Mouse (Mus musculus): ENCODE data around the gene Lrrc75a. TPM values are rescaled to one million over a fixed set of nuclear protein-coding genes. Genes with fewer than 3 reads are reported as not detected.

Lrrc75a gene
- polyA plus RNA-seq, 1 experiment from 2014 or later = 18.6 TPM

DNA sequence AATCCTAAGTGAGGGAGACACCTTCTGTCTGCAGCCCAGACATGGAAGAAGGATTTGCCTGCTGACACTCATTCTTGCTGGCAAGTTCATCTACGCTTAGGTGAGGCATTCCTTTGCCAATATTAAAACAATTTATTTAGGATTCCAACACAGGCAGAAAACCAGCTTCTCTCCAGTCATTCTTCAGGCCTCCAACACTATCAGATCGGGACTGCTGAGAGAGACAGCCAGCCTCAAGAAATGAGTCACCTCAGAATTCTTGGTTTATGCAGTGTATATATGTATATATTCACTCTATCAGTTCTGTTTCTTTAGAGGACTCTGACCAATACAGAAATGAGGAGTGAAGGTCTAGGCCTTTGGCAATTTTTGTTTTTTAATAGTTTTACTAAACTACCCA lies 84.7 kb downstream of the Lrrc75a start:
- no peak for ATAC-seq (ENCODE audit: insufficient number of reproducible peaks, low FRiP score)
- Histone ChIP-seq H3K27me3 (replicated peaks) (no peaks in the 10 kb centered on the region), H3K4me1 (replicated peaks) (peaks cover 10% of the 10 kb centered on the region), H3K36me3 (no peaks in the 10 kb centered on the region), H3K4me2 (no peak overlapping the region), H3K27ac (ENCODE audit: poor library complexity, severe bottlenecking) (no peak overlapping the region), H3K9me3 (replicated peaks) (no peaks in the 10 kb centered on the region), H3K4me3 (no peak overlapping the region), H3K9ac (no peak overlapping the region)
- 81% methylated on average over 2 of the region's 2 CpGs for WGBS

DNA sequence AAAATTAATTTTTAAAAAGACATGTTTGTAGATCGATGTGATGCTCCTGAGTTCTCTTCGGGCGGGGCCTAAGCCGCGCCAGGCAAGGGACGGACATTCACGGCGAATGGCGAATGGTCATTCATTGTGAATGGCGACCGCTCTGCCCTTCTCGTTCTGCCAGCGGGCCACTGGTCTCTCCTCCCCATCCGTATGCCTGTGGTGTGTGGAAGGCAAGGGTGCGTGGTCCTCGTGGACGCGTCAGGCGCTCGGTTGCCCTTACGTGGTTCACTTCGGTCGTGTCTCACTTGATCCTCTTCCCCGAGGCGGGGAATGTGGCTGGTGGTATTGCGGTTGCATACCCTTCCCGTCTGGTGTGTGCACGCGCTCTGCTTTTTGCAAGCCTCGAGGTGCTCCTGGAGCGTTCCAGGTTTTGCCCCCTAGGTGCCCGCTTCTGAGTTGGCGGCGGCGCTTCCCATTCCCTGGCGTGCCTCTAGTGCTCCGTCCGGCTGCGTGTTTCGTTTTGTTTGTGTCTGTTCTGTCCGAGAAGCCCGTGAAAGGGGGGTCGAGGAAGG lies 87.8 kb downstream of the Lrrc75a start:
- Histone ChIP-seq H3K27me3 (replicated peaks) (no peaks in the 10 kb centered on the region), H3K4me2 (peak overlapping the region; percentile 90), H3K9ac (peak overlapping the region; percentile 66), H3K4me1 (replicated peaks) (peaks cover 10% of the 10 kb centered on the region), H3K4me3 (peak overlapping the region; percentile 46), H3K27ac (ENCODE audit: poor library complexity, severe bottlenecking) (no peak overlapping the region), H3K9me3 (replicated peaks) (no peaks in the 10 kb centered on the region), H3K36me3 (no peaks in the 10 kb centered on the region)
- 27% methylated on average over 43 of the region's 43 CpGs for WGBS
- ATAC-seq (ENCODE audit: insufficient number of reproducible peaks, low FRiP score) = no peak

GRCm38 (mm10) chr11:62558961-62559646 lies 89.2 kb downstream of the Lrrc75a start:
- no peak for ATAC-seq (ENCODE audit: insufficient number of reproducible peaks, low FRiP score)
- Histone ChIP-seq H3K4me2 (no peak overlapping the region), H3K36me3 (peaks cover 12% of the 10 kb centered on the region), H3K9ac (no peak overlapping the region), H3K27me3 (replicated peaks) (no peaks in the 10 kb centered on the region), H3K4me1 (replicated peaks) (peaks cover 22% of the 10 kb centered on the region), H3K27ac (ENCODE audit: poor library complexity, severe bottlenecking) (no peak overlapping the region), H3K9me3 (replicated peaks) (no peaks in the 10 kb centered on the region), H3K4me3 (no peak overlapping the region)
- 33% methylated on average over 6 of the region's 6 CpGs for WGBS

DNA sequence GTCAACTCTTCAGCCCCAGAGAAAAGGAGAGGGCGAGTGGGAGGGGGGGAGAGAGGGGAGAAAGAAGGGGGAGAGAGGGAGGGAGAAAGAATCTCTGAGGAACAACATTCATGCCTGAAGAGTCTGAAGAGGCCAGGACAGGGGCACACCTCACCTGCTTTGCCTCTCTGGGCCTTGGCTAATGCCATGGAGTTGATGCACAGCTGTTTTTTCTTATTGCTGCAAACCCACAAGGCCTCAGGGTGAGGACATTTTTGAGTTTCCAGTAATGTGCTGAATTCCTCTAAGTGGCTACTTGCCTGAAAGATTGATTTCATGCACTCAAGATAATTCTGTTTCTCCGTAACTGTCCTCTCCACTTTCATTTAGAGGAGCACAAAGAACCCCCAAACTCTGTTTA lies 90.2 kb downstream of the Lrrc75a start:
- no peak overlapping the region for H3K9ac ChIP-seq
- ATAC-seq (ENCODE audit: insufficient number of reproducible peaks, low FRiP score) = no peak
- H3K9me3 ChIP-seq (replicated peaks) = no peaks in the 10 kb centered on the region
- H3K27me3 ChIP-seq (replicated peaks) = no peaks in the 10 kb centered on the region
- no peak overlapping the region for H3K27ac ChIP-seq (ENCODE audit: poor library complexity, severe bottlenecking)
- WGBS = 69% methylated on average over 2 of the region's 2 CpGs
- H3K4me2 ChIP-seq = no peak overlapping the region
- peaks cover 21% of the 10 kb centered on the region for H3K36me3 ChIP-seq
- H3K4me3 ChIP-seq = no peak overlapping the region
- H3K4me1 ChIP-seq (replicated peaks) = peaks cover 31% of the 10 kb centered on the region

DNA sequence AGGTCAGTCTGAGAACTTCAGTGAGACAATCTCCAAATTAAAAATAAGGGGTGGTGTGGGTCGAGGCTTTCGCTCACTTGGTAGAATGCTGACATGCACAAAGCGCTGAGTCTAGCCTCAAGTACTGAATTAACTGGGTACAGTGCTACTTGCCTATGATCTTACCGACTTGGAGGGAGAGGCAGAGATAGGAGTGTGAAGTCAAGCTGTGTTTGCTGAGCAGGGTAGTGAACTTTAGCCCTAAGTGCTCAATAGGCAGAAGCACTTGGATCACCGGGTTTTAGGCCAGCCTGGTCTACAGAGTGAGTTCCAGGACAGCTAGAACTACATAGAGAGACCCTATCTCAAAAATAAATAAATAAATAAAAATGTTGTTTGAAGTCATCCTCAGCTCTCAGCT lies 91.1 kb downstream of the Lrrc75a start:
- Histone ChIP-seq H3K9me3 (replicated peaks) (no peaks in the 10 kb centered on the region), H3K36me3 (peaks cover 23% of the 10 kb centered on the region), H3K27me3 (replicated peaks) (no peaks in the 10 kb centered on the region), H3K4me2 (no peak overlapping the region), H3K4me1 (replicated peaks) (peaks cover 31% of the 10 kb centered on the region), H3K9ac (no peak overlapping the region), H3K4me3 (no peak overlapping the region), H3K27ac (ENCODE audit: poor library complexity, severe bottlenecking) (no peak overlapping the region)
- ATAC-seq (ENCODE audit: insufficient number of reproducible peaks, low FRiP score) = no peak
- 59% methylated on average over 5 of the region's 5 CpGs for WGBS

DNA sequence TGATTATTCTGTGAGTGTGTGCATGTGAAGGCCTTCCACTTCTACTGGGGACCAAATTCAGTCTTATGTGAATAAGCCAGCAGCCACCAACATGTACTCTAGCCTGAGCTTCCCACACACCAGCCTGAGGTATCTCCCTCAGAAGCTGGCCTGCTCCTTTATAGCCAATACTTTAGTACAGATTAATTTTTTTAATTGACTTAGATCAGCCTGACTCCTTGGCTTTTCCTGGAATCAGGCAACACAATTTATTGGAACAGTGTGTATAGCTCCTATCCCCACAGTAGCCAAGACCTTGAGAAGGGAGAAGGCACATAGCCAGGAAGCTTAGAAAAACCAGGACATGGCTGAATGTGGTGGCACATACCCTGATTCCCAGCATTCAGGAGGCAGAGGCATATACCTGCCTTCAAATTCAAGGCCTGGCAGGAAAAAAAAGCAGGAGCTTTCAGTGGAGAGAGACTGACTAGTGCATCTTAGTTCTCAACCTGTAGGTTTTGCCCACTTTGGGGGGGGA lies 92.4 kb downstream of the Lrrc75a start:
- Histone ChIP-seq H3K36me3 (peaks cover 23% of the 10 kb centered on the region), H3K27me3 (replicated peaks) (no peaks in the 10 kb centered on the region), H3K4me1 (replicated peaks) (peaks cover 31% of the 10 kb centered on the region), H3K4me3 (no peak overlapping the region), H3K27ac (ENCODE audit: poor library complexity, severe bottlenecking) (no peak overlapping the region), H3K9ac (no peak overlapping the region), H3K4me2 (no peak overlapping the region), H3K9me3 (replicated peaks) (no peaks in the 10 kb centered on the region)
- no peak for ATAC-seq (ENCODE audit: insufficient number of reproducible peaks, low FRiP score)

DNA sequence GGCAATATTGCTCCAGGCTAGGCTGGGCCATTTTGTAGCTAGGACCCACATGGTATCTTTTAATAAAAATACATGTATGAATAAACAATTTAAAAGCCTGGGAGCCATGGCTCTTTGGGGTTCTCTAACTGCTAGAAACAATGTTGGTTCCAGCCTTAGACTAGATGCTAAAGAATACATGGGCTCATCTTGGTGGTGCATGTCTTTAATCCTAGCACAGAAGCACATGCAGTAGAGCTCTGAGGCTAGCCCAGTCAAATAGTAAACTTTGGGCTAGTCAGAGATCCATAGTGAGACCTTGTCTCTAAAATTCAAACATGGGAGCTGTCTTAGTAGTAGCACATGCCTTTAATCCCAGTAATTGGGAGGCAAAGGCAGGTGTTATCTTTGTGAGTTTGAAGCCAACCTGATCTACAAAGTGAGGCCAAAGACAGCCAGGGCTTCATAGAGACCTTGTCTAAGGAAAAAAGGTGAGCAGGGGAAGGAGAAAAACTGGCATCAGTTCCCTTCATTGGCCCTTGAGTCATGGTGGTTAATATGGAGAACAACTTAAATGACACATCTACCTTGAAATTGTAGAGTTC lies 93.3 kb downstream of the Lrrc75a start:
- H3K4me3 ChIP-seq = peak overlapping the region; percentile 19; the same call in 1 of the 2 replicates
- H3K36me3 ChIP-seq = peaks cover 23% of the 10 kb centered on the region
- peak overlapping the region; percentile 89 for H3K4me2 ChIP-seq
- ATAC-seq (ENCODE audit: insufficient number of reproducible peaks, low FRiP score) = no peak
- H3K4me1 ChIP-seq (replicated peaks) = peaks cover 31% of the 10 kb centered on the region
- H3K9ac ChIP-seq = no peak overlapping the region; the same call in 1 of the 2 replicates
- no peak overlapping the region for H3K27ac ChIP-seq (ENCODE audit: poor library complexity, severe bottlenecking)
- H3K9me3 ChIP-seq (replicated peaks) = no peaks in the 10 kb centered on the region
- H3K27me3 ChIP-seq (replicated peaks) = no peaks in the 10 kb centered on the region

Other genes with a start within 250 kb of the Lrrc75a start
- 10.3 and 10.7 TPM in 2 replicates for gene Pigl, start 190.1 kb downstream of the Lrrc75a start, polyA plus RNA-seq (2016; fragmentation: Nextera tagmentation; extraction: Ambion mirVana)
- 132 and 143 TPM in 2 replicates for gene Ncor1, start 190.0 kb downstream of the Lrrc75a start, polyA plus RNA-seq (2016; fragmentation: Nextera tagmentation; extraction: Ambion mirVana)
- gene Cenpv, start 109.3 kb downstream of the Lrrc75a start, polyA plus RNA-seq (2016; fragmentation: Nextera tagmentation; extraction: Ambion mirVana) = 19.7 and 22.1 TPM in 2 replicates
- 2,594 and 2,627 TPM in 2 replicates for gene Ubb, start 97.4 kb downstream of the Lrrc75a start, polyA plus RNA-seq (2016; fragmentation: Nextera tagmentation; extraction: Ambion mirVana)
- 4.3 and 4.6 TPM in 2 replicates for gene Trpv2, start 74.0 kb downstream of the Lrrc75a start, polyA plus RNA-seq (2016; fragmentation: Nextera tagmentation; extraction: Ambion mirVana)
- gene Mmgt2, start 141 bp upstream of the Lrrc75a start, polyA plus RNA-seq (2016; fragmentation: Nextera tagmentation; extraction: Ambion mirVana) = 51.0 and 58.3 TPM in 2 replicates
- gene Zfp287, start 83.4 kb upstream of the Lrrc75a start, polyA plus RNA-seq (2016; fragmentation: Nextera tagmentation; extraction: Ambion mirVana) = 6.3 and 6.4 TPM in 2 replicates
- gene Gm10428, start 104.6 kb upstream of the Lrrc75a start, polyA plus RNA-seq (2016; fragmentation: Nextera tagmentation; extraction: Ambion mirVana) = not detected in 2 replicates
- 10.6 and 11.0 TPM in 2 replicates for gene Zfp286, start 140.9 kb upstream of the Lrrc75a start, polyA plus RNA-seq (2016; fragmentation: Nextera tagmentation; extraction: Ambion mirVana)
- gene Trim16, start 171.7 kb upstream of the Lrrc75a start, polyA plus RNA-seq (2016; fragmentation: Nextera tagmentation; extraction: Ambion mirVana) = 5.4 and 6.0 TPM in 2 replicates
- 0.17 and 0.23 TPM in 2 replicates for gene Fbxw10, start 198.5 kb upstream of the Lrrc75a start, polyA plus RNA-seq (2016; fragmentation: Nextera tagmentation; extraction: Ambion mirVana)
- 48.0 and 50.6 TPM in 2 replicates for gene Tvp23b, start 230.9 kb upstream of the Lrrc75a start, polyA plus RNA-seq (2016; fragmentation: Nextera tagmentation; extraction: Ambion mirVana)